Mouse (Mus musculus) brown adipose tissue, adult 24 weeks (tissue): ENCODE measurements around the gene Srsf12. TPM values are rescaled to one million over a fixed set of nuclear protein-coding genes. Genes with fewer than 3 reads are reported as not detected.

Source experiments
- H3K27ac ChIP-seq: fragments of 200-500 bp; replicated peaks from 2 replicates; pipeline ENCODE4 v1.5.1; 2012; ENCODE audit warnings: low read depth, mild to moderate bottlenecking, low read length
- H3K4me1 ChIP-seq: fragments of 200-500 bp; 2 replicates; pipeline ENCODE4 v1.6.1; 2012; ENCODE audit warnings: low read length, mixed read lengths; ENCODE audit not compliant: control insufficient read depth, insufficient read depth, insufficient read length
- H3K4me3 ChIP-seq: fragments of 200-500 bp; 2 replicates; pipeline ENCODE4 v1.5.1; 2012; ENCODE audit warnings: low read depth, mild to moderate bottlenecking, low read length, moderate library complexity; ENCODE audit not compliant: insufficient read depth
- polyA plus RNA-seq: library from polyadenylated mRNA; stranded (reverse); fragments of >200 nt; gene quantifications from 2 replicates; pipeline ENCODE4 v1.2.4, GENCODE M21; 2012; ENCODE audit not compliant: missing spikeins, insufficient read depth, insufficient read length

Srsf12 gene
- polyA plus RNA-seq, 1 experiment, result not detected

GRCm38 (mm10) chr4:33243016-33243758 lies 34.4 kb downstream of the Srsf12 start:
- no peak overlapping the region for H3K4me3 ChIP-seq
- peaks cover 10% of the 10 kb centered on the region; the same call in 1 of the 2 replicates for H3K4me1 ChIP-seq
- no peak overlapping the region for H3K27ac ChIP-seq

GRCm38 (mm10) chr4:33243921-33244320 lies 35.1 kb downstream of the Srsf12 start:
- H3K27ac ChIP-seq, result no peak overlapping the region
- no peak overlapping the region for H3K4me3 ChIP-seq
- H3K4me1 ChIP-seq, result peaks cover 10% of the 10 kb centered on the region; the same call in 1 of the 2 replicates

GRCm38 (mm10) chr4:33245853-33246395 lies 37.1 kb downstream of the Srsf12 start:
- no peak overlapping the region for H3K27ac ChIP-seq
- H3K4me3 ChIP-seq, result peak overlapping the region; percentile 42
- peaks cover 5% of the 10 kb centered on the region for H3K4me1 ChIP-seq

GRCm38 (mm10) chr4:33247479-33248053 lies 38.8 kb downstream of the Srsf12 start:
- H3K4me1 ChIP-seq, result peaks cover 5% of the 10 kb centered on the region
- peak overlapping the region; percentile 98 for H3K27ac ChIP-seq
- H3K4me3 ChIP-seq, result peak overlapping the region; percentile 85

- Histone ChIP-seq H3K4me1 (peaks cover 5% of the 10 kb centered on the region), H3K4me3 (peak overlapping the region; percentile 85), H3K27ac (peak overlapping the region; percentile 98)
These were observed 39.5 kb downstream of the Srsf12 start for GRCm38 (mm10) chr4:33248062-33248889.

DNA sequence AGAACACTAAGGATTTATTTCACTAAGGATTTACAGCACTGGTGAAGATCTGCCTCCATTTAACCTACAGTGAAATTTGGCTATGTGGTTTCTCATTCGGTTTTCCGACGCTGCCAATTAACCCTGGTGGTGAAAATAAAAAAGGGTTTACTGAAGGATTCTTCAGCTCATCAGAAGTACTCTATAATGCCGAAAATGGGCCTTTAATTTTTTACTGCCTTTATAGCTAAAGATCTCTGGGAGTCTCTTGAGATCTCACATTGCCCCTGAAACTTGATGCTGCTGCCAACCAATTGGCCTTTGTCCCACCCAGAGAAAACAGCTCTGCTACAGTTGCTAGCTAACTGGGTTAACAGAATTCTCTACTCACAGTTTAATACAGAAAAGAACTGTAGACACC lies 40.1 kb downstream of the Srsf12 start:
- H3K4me1 ChIP-seq, result peaks cover 5% of the 10 kb centered on the region
- peak overlapping the region; percentile 42 for H3K4me3 ChIP-seq
- peak overlapping the region; percentile 71 for H3K27ac ChIP-seq

- Histone ChIP-seq H3K4me3 (no peak overlapping the region), H3K4me1 (peaks cover 5% of the 10 kb centered on the region), H3K27ac (no peak overlapping the region)
These were observed 41.0 kb downstream of the Srsf12 start for GRCm38 (mm10) chr4:33249716-33250230.

GRCm38 (mm10) chr4:33250867-33251266 lies 42.1 kb downstream of the Srsf12 start:
- Histone ChIP-seq H3K27ac (no peak overlapping the region), H3K4me1 (peaks cover 3% of the 10 kb centered on the region), H3K4me3 (no peak overlapping the region)

GRCm38 (mm10) chr4:33254706-33255105 lies 45.9 kb downstream of the Srsf12 start:
- no peak overlapping the region for H3K27ac ChIP-seq
- H3K4me3 ChIP-seq, result no peak overlapping the region
- no peaks in the 10 kb centered on the region for H3K4me1 ChIP-seq

- Histone ChIP-seq H3K4me3 (no peak overlapping the region), H3K27ac (no peak overlapping the region), H3K4me1 (0 out of 2 replicates have a peak, but pooled peaks cover 3% of the 10 kb centered on the region)
These were observed 48.6 kb downstream of the Srsf12 start for GRCm38 (mm10) chr4:33257263-33257964.

DNA sequence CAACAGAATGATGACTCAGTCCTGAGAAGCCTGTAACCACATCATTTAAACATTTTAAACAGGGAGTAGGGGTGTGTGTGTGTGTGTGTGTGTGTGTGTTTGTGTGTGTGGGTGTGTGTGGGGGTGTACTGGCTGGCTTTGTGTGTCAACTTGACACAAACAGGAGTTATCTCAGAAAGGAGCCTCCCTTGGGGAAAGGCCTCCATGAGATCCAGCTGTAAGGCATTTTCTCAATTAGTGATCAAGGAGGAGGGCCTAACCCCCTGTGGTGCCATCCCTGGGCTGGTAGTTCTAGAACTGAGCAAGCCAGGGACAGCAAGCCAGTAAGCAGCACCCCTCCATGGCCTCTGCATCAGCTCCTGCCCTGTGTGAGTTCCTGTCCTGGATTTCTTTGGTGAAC lies 51.5 kb downstream of the Srsf12 start:
- no peak overlapping the region for H3K4me3 ChIP-seq
- H3K4me1 ChIP-seq, result 0 out of 2 replicates have a peak, but pooled peaks cover 3% of the 10 kb centered on the region
- no peak overlapping the region for H3K27ac ChIP-seq

DNA sequence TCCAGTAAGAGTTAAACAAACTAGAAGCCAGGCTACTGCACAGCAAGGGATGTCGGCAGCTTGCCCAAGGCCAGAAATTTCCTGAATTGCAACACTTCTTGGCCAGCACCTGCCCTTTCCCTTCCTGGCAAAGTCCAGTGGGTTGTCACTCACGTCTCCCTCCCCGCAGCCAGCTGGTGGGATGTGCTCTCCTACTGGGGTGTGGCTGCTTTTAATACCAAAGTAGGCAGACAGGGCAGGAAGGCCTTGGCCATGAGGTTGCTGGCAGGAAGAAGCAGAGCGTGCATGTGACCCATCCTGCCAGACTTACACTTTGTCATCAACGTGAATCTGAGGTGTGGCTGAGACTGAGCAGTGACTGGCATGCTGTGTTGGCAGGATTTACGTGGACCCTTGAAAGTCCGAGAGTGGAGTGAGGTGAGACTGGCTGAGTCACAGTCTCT lies 52.5 kb downstream of the Srsf12 start:
- 0 out of 2 replicates have a peak, but pooled peaks cover 3% of the 10 kb centered on the region for H3K4me1 ChIP-seq
- no peak overlapping the region for H3K4me3 ChIP-seq
- peak overlapping the region; percentile 74 for H3K27ac ChIP-seq

- H3K27ac ChIP-seq, result no peak overlapping the region
- no peak overlapping the region for H3K4me3 ChIP-seq
- H3K4me1 ChIP-seq, result 0 out of 2 replicates have a peak, but pooled peaks cover 3% of the 10 kb centered on the region
These were observed 54.1 kb downstream of the Srsf12 start for GRCm38 (mm10) chr4:33262897-33263296.

DNA sequence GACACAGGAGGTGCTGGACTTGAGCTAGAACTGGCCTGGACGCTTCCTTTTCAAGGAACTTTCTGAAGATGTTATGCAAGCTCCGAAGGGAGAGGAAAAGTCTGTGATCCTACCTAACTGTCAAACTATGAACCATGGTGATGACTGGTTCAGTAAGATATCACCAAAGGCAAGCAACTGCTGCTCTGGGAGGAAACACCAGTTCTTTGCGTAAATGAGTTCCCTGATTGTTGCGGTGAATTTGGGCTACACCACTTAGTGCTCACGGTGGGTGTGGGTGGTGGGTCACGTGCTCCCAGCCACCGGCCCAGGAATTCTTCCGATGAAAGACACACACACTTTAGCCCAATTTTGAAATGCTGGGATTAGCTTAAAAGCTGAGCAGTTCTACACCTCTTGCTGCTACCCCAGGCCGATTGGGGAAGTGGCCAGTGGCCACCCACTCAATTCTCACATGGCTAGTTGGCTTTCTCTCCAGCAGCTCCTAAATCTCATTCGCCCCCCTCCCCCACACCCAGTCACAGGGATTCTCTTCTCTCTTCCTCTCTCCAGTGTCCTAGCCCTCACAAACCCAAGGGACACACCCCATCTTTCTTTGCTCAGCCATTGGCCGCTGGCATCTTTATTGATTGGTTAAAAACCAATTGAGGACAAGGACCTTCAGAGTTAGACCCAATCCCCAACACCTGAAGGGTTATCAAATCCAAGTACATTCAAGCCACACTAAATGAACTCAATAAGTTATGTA lies 56.4 kb downstream of the Srsf12 start:
- no peak overlapping the region for H3K27ac ChIP-seq
- H3K4me1 ChIP-seq, result 0 out of 2 replicates have a peak, but pooled peaks cover 3% of the 10 kb centered on the region
- H3K4me3 ChIP-seq, result no peak overlapping the region
